Mouse (Mus musculus) limb, embryonic 10.5 days (tissue): ENCODE results near the gene Wfikkn2. TPM values are rescaled to one million over a fixed set of nuclear protein-coding genes. Genes with fewer than 3 reads are reported as not detected.
A peak's percentile ranks its signal among the peaks of the same experiment; 100 is the strongest.

Experiments
- DNase-seq: peaks from one replicate; pipeline ENCODE4 v3.0.0-alpha.2; 2017; ENCODE audit warnings: low spot score
- H3K27ac ChIP-seq: fragments of 300-500 bp; sonication (generic); 2 replicates; pipeline ENCODE4 v1.5.1; 2016; ENCODE audit warnings: mild to moderate bottlenecking
- H3K27me3 ChIP-seq: fragments of 300-500 bp; sonication (generic); 2 replicates; pipeline ENCODE4 v1.6.1; 2016; ENCODE audit warnings: low read depth, mild to moderate bottlenecking; ENCODE audit not compliant: poor library complexity, severe bottlenecking
- H3K36me3 ChIP-seq: fragments of 300-500 bp; sonication (generic); 2 replicates; pipeline ENCODE4 v1.6.1; 2016; ENCODE audit warnings: mild to moderate bottlenecking, moderate library complexity
- H3K4me1 ChIP-seq: fragments of 300-500 bp; sonication (generic); 2 replicates; pipeline ENCODE4 v1.6.1; 2016
- H3K4me3 ChIP-seq: fragments of 300-500 bp; sonication (generic); 2 replicates; pipeline ENCODE4 v1.5.1; 2016; ENCODE audit warnings: mild to moderate bottlenecking, moderate library complexity
- H3K9me3 ChIP-seq: fragments of 300-500 bp; sonication (generic); replicated peaks from 2 replicates; pipeline ENCODE4 v1.6.1; 2016; ENCODE audit warnings: mild to moderate bottlenecking
- WGBS: fragments of 180-500 bp; shearing (Covaris S2); methylation state at CpG from one replicate; pipeline ENCODE4 v1.1.7; 2016; 5-methylcytosine and 5-hydroxymethylcytosine counted together
- polyA plus RNA-seq: library from polyadenylated mRNA; unstranded; fragments of >200 nt; fragmentation: Nextera tagmentation; extraction: Ambion mirVana; gene quantifications from 2 replicates; pipeline ENCODE4 v1.2.1, GENCODE M21; 2016

Wfikkn2 gene
- polyA plus RNA-seq, 1 experiment from 2014 or later = 7.9 TPM

- Histone ChIP-seq H3K9me3 (no peaks in the 10 kb centered on the region), H3K4me3 (no peak overlapping the region), H3K27ac (peak overlapping the region; percentile 4; the same call in 1 of the 2 replicates), H3K27me3 (no peaks in the 10 kb centered on the region; the same call in 1 of the 2 replicates), H3K36me3 (no peaks in the 10 kb centered on the region), H3K4me1 (peaks cover 13% of the 10 kb centered on the region)
- WGBS = 77% methylated on average over 10 of the region's 10 CpGs
- DNase-seq = no peak
Measured at GRCm38 (mm10) chr11:94189579-94189978, 56.2 kb downstream of the Wfikkn2 start.

Other genes with a start within 250 kb of the Wfikkn2 start
- gene Spag9, start 249.9 kb downstream of the Wfikkn2 start, polyA plus RNA-seq = 28.0 and 30.4 TPM in 2 replicates
- gene Tob1, start 34.6 kb downstream of the Wfikkn2 start, polyA plus RNA-seq = 15.0 and 22.5 TPM in 2 replicates
- gene Gm21885, start 35.9 kb upstream of the Wfikkn2 start, polyA plus RNA-seq = not detected in 2 replicates
- gene Luc7l3, start 76.0 kb upstream of the Wfikkn2 start, polyA plus RNA-seq = 89.9 and 107 TPM in 2 replicates
- gene Ankrd40, start 82.0 kb upstream of the Wfikkn2 start, polyA plus RNA-seq = 18.1 and 21.3 TPM in 2 replicates
- gene Abcc3, start 147.0 kb upstream of the Wfikkn2 start, polyA plus RNA-seq = 0.59 and 0.88 TPM in 2 replicates
- 12.7 and 21.4 TPM in 2 replicates for gene Cacna1g, start 228.2 kb upstream of the Wfikkn2 start, polyA plus RNA-seq
- 0.05 TPM in 1 of 2 replicates, not detected in the other for gene Spata20, start 240.2 kb upstream of the Wfikkn2 start, polyA plus RNA-seq